Comparison of ENCODE assay signal across 13 mouse cellular contexts in the genomic region with DNA sequence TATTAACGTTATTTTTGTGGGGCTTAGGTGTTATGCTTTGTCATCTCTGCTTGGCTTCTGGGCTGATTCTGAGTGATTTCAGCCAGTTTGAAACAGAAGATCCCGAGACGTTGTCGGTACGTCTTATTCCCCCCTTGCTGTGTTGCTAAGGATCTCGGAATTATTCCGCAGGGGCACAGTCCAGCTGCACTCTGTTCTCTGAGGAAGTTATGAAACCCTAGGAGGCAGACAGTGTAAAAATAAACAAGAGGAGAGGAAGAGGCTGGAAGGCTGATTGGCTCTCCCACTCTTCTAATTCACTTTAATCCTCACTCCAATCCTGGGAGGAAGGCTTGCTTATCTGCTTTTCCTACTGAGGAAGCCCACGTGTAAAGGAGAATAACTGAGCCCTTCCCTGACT.
"Had no signal": no experiment of that assay in that cellular context is flagged by ENCODE, and none has a peak within 500 bp of the region (broad histone marks: within the 10 kb centered on the region; RNA-seq: fewer than 3 reads in every experiment).

No protein-coding gene starts in this region.

- H3K9ac ChIP-seq: kidney, embryonic 15.5 days; limb, embryonic 15.5 days; liver, embryonic 12.5 days; midbrain, embryonic 12.5 days; neural tube, embryonic 13.5 days; stomach, embryonic 15.5 days had no signal

- H3K4me3 ChIP-seq: kidney, embryonic 15.5 days; left cerebral cortex, adult 2 months; limb, embryonic 15.5 days; liver, embryonic 12.5 days; midbrain, embryonic 12.5 days; neural tube, embryonic 13.5 days; stomach, embryonic 15.5 days had no signal

- H3K27me3 ChIP-seq: kidney, embryonic 15.5 days; limb, embryonic 15.5 days; liver, embryonic 12.5 days; midbrain, embryonic 12.5 days; neural tube, embryonic 13.5 days; stomach, embryonic 15.5 days had no signal

- H3K27ac ChIP-seq: kidney, embryonic 15.5 days; left cerebral cortex, adult 2 months; limb, embryonic 15.5 days; liver, embryonic 12.5 days; midbrain, embryonic 12.5 days; neural tube, embryonic 13.5 days; stomach, embryonic 15.5 days had no signal

- ATAC-seq: intestine, postnatal 0 days; liver, embryonic 12.5 days; midbrain, embryonic 16.5 days had no signal

- H3K4me1 ChIP-seq: limb, embryonic 15.5 days; liver, embryonic 12.5 days; stomach, embryonic 15.5 days had no signal

- H3K36me3 ChIP-seq: kidney, embryonic 15.5 days; limb, embryonic 15.5 days; liver, embryonic 12.5 days; midbrain, embryonic 12.5 days; neural tube, embryonic 13.5 days; stomach, embryonic 15.5 days had no signal

- DNase-seq: kidney, postnatal 25 days; retina, postnatal 1 day; right cerebral cortex, postnatal 4 days; thymus, postnatal 4 days had no signal

- H3K4me2 ChIP-seq: kidney, embryonic 15.5 days; limb, embryonic 15.5 days; liver, embryonic 12.5 days; midbrain, embryonic 12.5 days; neural tube, embryonic 13.5 days; stomach, embryonic 15.5 days had no signal

- H3K9me3 ChIP-seq: kidney, embryonic 15.5 days; limb, embryonic 15.5 days; liver, embryonic 12.5 days; midbrain, embryonic 12.5 days; neural tube, embryonic 13.5 days; stomach, embryonic 15.5 days had no signal
